Mouse (Mus musculus) limb, embryonic 12.5 days (tissue): ENCODE measurements around the gene Tor1b. TPM values are rescaled to one million over a fixed set of nuclear protein-coding genes. Genes with fewer than 3 reads are reported as not detected.
"Not testable (repeated sequence)": the region's sequence is repeated elsewhere in the genome, so short reads cannot be mapped to it uniquely, and the experiment has no call there.

ENCODE experiments used
- ATAC-seq: fragments of 200-750 bp; cut with Nextera tagmentation; 2 replicates; pipeline ENCODE4 v1.8.0; 2017; ENCODE audit warnings: low read depth, moderate TSS enrichment; ENCODE audit not compliant: insufficient number of reproducible peaks, insufficient read depth, low FRiP score, low TSS enrichment
- H3K27ac ChIP-seq: fragments of 300-500 bp; sonication (generic); 2 replicates; pipeline ENCODE4 v1.5.1; 2016; ENCODE audit warnings: mild to moderate bottlenecking, moderate library complexity
- H3K27me3 ChIP-seq: fragments of 300-500 bp; sonication (generic); 2 replicates; pipeline ENCODE4 v1.6.1; 2016; ENCODE audit warnings: mild to moderate bottlenecking, moderate library complexity
- H3K36me3 ChIP-seq: fragments of 300-500 bp; sonication (generic); 2 replicates; pipeline ENCODE4 v1.6.1; 2016; ENCODE audit warnings: mild to moderate bottlenecking, moderate library complexity
- H3K4me1 ChIP-seq: fragments of 300-500 bp; sonication (generic); replicated peaks from 2 replicates; pipeline ENCODE4 v1.6.1; 2016
- H3K4me2 ChIP-seq: fragments of 300-500 bp; sonication (generic); 2 replicates; pipeline ENCODE4 v1.6.1; 2016; ENCODE audit warnings: mild to moderate bottlenecking, moderate library complexity
- H3K4me3 ChIP-seq: fragments of 300-500 bp; sonication (generic); replicated peaks from 2 replicates; pipeline ENCODE4 v1.5.1; 2016; ENCODE audit warnings: mild to moderate bottlenecking
- H3K9ac ChIP-seq: fragments of 300-500 bp; sonication (generic); replicated peaks from 2 replicates; pipeline ENCODE4 v1.6.1; 2016; ENCODE audit warnings: mild to moderate bottlenecking, moderate library complexity
- H3K9me3 ChIP-seq: fragments of 300-500 bp; sonication (generic); 2 replicates; pipeline ENCODE4 v1.6.1; 2016; ENCODE audit warnings: mild to moderate bottlenecking, moderate library complexity
- WGBS: fragments of 180-500 bp; shearing (Covaris S2); methylation state at CpG from one replicate; pipeline ENCODE4 v1.1.7; 2016; 5-methylcytosine and 5-hydroxymethylcytosine counted together
- polyA plus RNA-seq: library from polyadenylated mRNA; unstranded; fragments of >200 nt; fragmentation: Nextera tagmentation; extraction: Ambion mirVana; gene quantifications from 2 replicates; pipeline ENCODE4 v1.2.1, GENCODE M21; 2016

The Tor1b gene
- polyA plus RNA-seq, 1 experiment from 2014 or later = 30.7 TPM

- Histone ChIP-seq H3K4me1 (peaks cover 16% of the 10 kb centered on the region), H3K9ac (no peak overlapping the region), H3K4me2 (no peak overlapping the region), H3K9me3 (no peaks in the 10 kb centered on the region), H3K36me3 (no peaks in the 10 kb centered on the region), H3K27ac (no peak overlapping the region), H3K27me3 (no peaks in the 10 kb centered on the region), H3K4me3 (no peak overlapping the region)
- no peak for ATAC-seq
- 82% methylated on average over 6 of the region's 6 CpGs for WGBS
Measured at GRCm38 (mm10) chr2:30933032-30933431, 19.7 kb upstream of the Tor1b start.

GRCm38 (mm10) chr2:30933917-30934450, 18.8 kb upstream of the Tor1b start:
- peaks cover 10% of the 10 kb centered on the region; the same call in 1 of the 2 replicates for H3K4me1 ChIP-seq
- H3K27ac ChIP-seq = no peak overlapping the region
- no peak overlapping the region for H3K4me2 ChIP-seq
- 25% methylated on average over 7 of the region's 7 CpGs for WGBS
- H3K36me3 ChIP-seq = no peaks in the 10 kb centered on the region
- H3K9ac ChIP-seq = no peak overlapping the region
- no peaks in the 10 kb centered on the region for H3K9me3 ChIP-seq
- H3K27me3 ChIP-seq = no peaks in the 10 kb centered on the region
- H3K4me3 ChIP-seq = no peak overlapping the region
- ATAC-seq = no peak

GRCm38 (mm10) chr2:30936808-30937207, 16.0 kb upstream of the Tor1b start:
- Histone ChIP-seq H3K9ac (no peak overlapping the region), H3K9me3 (no peaks in the 10 kb centered on the region), H3K36me3 (no peaks in the 10 kb centered on the region), H3K4me1 (no peaks in the 10 kb centered on the region), H3K4me2 (no peak overlapping the region), H3K4me3 (no peak overlapping the region), H3K27ac (no peak overlapping the region), H3K27me3 (no peaks in the 10 kb centered on the region)
- no peak for ATAC-seq
- whole genome bisulfite sequencing = 78% methylated on average over 3 of the region's 3 CpGs

- 89% methylated on average over 8 of the region's 8 CpGs for WGBS
Measured at GRCm38 (mm10) chr2:30937731-30938130, 15.0 kb upstream of the Tor1b start.

GRCm38 (mm10) chr2:30938574-30938991, 14.2 kb upstream of the Tor1b start:
- Histone ChIP-seq H3K4me2 (no peak overlapping the region), H3K4me3 (no peak overlapping the region), H3K27me3 (no peaks in the 10 kb centered on the region), H3K9ac (no peak overlapping the region), H3K4me1 (no peaks in the 10 kb centered on the region), H3K9me3 (no peaks in the 10 kb centered on the region), H3K27ac (no peak overlapping the region), H3K36me3 (no peaks in the 10 kb centered on the region)
- no peak for ATAC-seq
- WGBS = 54% methylated on average over 4 of the region's 4 CpGs

More at GRCm38 (mm10) chr2:30937731-30938130, 15.0 kb upstream of the Tor1b start:
- no peak for ATAC-seq
- H3K4me1 ChIP-seq = no peaks in the 10 kb centered on the region
- no peak overlapping the region for H3K4me3 ChIP-seq
- no peaks in the 10 kb centered on the region for H3K27me3 ChIP-seq
- H3K9ac ChIP-seq = no peak overlapping the region
- no peaks in the 10 kb centered on the region for H3K9me3 ChIP-seq
- no peaks in the 10 kb centered on the region for H3K36me3 ChIP-seq
- H3K27ac ChIP-seq = no peak overlapping the region
- no peak overlapping the region for H3K4me2 ChIP-seq

- H3K9me3 ChIP-seq = no peaks in the 10 kb centered on the region
- no peak overlapping the region for H3K27ac ChIP-seq
- WGBS = 87% methylated on average over 5 of the region's 5 CpGs
- ATAC-seq = no peak
- H3K4me1 ChIP-seq = no peaks in the 10 kb centered on the region
- H3K27me3 ChIP-seq = no peaks in the 10 kb centered on the region
- H3K4me2 ChIP-seq = no peak overlapping the region
- H3K4me3 ChIP-seq = no peak overlapping the region
- no peaks in the 10 kb centered on the region for H3K36me3 ChIP-seq
- H3K9ac ChIP-seq = no peak overlapping the region
Measured at GRCm38 (mm10) chr2:30941586-30941985, 11.2 kb upstream of the Tor1b start.

GRCm38 (mm10) chr2:30942116-30942515, 10.6 kb upstream of the Tor1b start:
- H3K4me1 ChIP-seq, H3K9ac ChIP-seq, H3K36me3 ChIP-seq, H3K4me3 ChIP-seq, ATAC-seq, H3K4me2 ChIP-seq, H3K27me3 ChIP-seq, H3K9me3 ChIP-seq, H3K27ac ChIP-seq: not testable (repeated sequence)
- WGBS = 47% methylated on average over 7 of the region's 7 CpGs

GRCm38 (mm10) chr2:30942603-30943011, 10.2 kb upstream of the Tor1b start:
- peak overlapping the region; percentile 8; the same call in 1 of the 2 replicates for H3K4me3 ChIP-seq
- peak overlapping the region; percentile 22 for H3K4me2 ChIP-seq
- H3K9ac ChIP-seq = no peak overlapping the region
- ATAC-seq = peak; percentile 61
- no peaks in the 10 kb centered on the region for H3K27me3 ChIP-seq
- WGBS = 30% methylated on average over 16 of the region's 16 CpGs
- H3K9me3 ChIP-seq = no peaks in the 10 kb centered on the region
- H3K27ac ChIP-seq = no peak overlapping the region
- no peaks in the 10 kb centered on the region for H3K36me3 ChIP-seq
- no peaks in the 10 kb centered on the region for H3K4me1 ChIP-seq

- ATAC-seq = no peak
- peaks cover 27% of the 10 kb centered on the region for H3K4me1 ChIP-seq
- peak overlapping the region; percentile 78; the same call in 1 of the 2 replicates for H3K9ac ChIP-seq
- peak overlapping the region; percentile 91 for H3K4me3 ChIP-seq
- H3K36me3 ChIP-seq = peaks cover 29% of the 10 kb centered on the region
- WGBS = 31% methylated on average over 5 of the region's 5 CpGs
- H3K27me3 ChIP-seq = no peaks in the 10 kb centered on the region
- peak overlapping the region; percentile 87 for H3K27ac ChIP-seq
- peak overlapping the region; percentile 89 for H3K4me2 ChIP-seq
- H3K9me3 ChIP-seq = no peaks in the 10 kb centered on the region
Measured at GRCm38 (mm10) chr2:30952457-30952823, 319 bp upstream of the Tor1b start.

- peaks cover 52% of the 10 kb centered on the region for H3K36me3 ChIP-seq
- no peak for ATAC-seq
- no peaks in the 10 kb centered on the region for H3K27me3 ChIP-seq
- peaks cover 27% of the 10 kb centered on the region for H3K4me1 ChIP-seq
- H3K4me2 ChIP-seq = peak overlapping the region; percentile 89
- H3K27ac ChIP-seq = no peak overlapping the region
- 71% methylated on average over 6 of the region's 6 CpGs for WGBS
- H3K9ac ChIP-seq = peak overlapping the region; percentile 78; the same call in 1 of the 2 replicates
- no peaks in the 10 kb centered on the region for H3K9me3 ChIP-seq
- H3K4me3 ChIP-seq = peak overlapping the region; percentile 91
Measured at GRCm38 (mm10) chr2:30954797-30955196, 2.0 kb downstream of the Tor1b start.

- H3K9ac ChIP-seq = no peak overlapping the region
- ATAC-seq = no peak
- H3K36me3 ChIP-seq = peaks cover 79% of the 10 kb centered on the region
- H3K9me3 ChIP-seq = no peaks in the 10 kb centered on the region
- WGBS = 90% methylated on average over 4 of the region's 4 CpGs
- H3K4me2 ChIP-seq = no peak overlapping the region
- H3K27ac ChIP-seq = no peak overlapping the region
- no peak overlapping the region for H3K4me3 ChIP-seq
- no peaks in the 10 kb centered on the region for H3K27me3 ChIP-seq
- peaks cover 25% of the 10 kb centered on the region for H3K4me1 ChIP-seq
Measured at GRCm38 (mm10) chr2:30957511-30957910, 4.8 kb downstream of the Tor1b start.

- ATAC-seq = no peak
- H3K36me3 ChIP-seq = peaks cover 91% of the 10 kb centered on the region
- no peaks in the 10 kb centered on the region for H3K9me3 ChIP-seq
- H3K27ac ChIP-seq = no peak overlapping the region
- H3K4me3 ChIP-seq = no peak overlapping the region
- WGBS = 90% methylated on average over 14 of the region's 14 CpGs
- no peaks in the 10 kb centered on the region for H3K27me3 ChIP-seq
- no peak overlapping the region for H3K9ac ChIP-seq
- no peak overlapping the region for H3K4me2 ChIP-seq
- peaks cover 22% of the 10 kb centered on the region for H3K4me1 ChIP-seq
Measured at GRCm38 (mm10) chr2:30958726-30959125, 6.0 kb downstream of the Tor1b start.
